Mouse (Mus musculus): ENCODE data around the gene Mthfsd. TPM values are rescaled to one million over a fixed set of nuclear protein-coding genes. Genes with fewer than 3 reads are reported as not detected.

The Mthfsd gene
- total RNA-seq, 2 experiments from 2014 or later: 13.5 to 17.3 TPM

- no peak for DNase-seq
- intact Hi-C loops (cut with DNase I): loop anchor here (5.0 kb wide), 1 partner anchor 93 kb away; no protein-coding TSS in a partner anchor
Measured at GRCm38 (mm10) chr8:121124547-121125239, 16.5 kb upstream of the Mthfsd start.

GRCm38 (mm10) chr8:121123113-121123512 lies 14.9 kb upstream of the Mthfsd start:
- no peak for DNase-seq
- intact Hi-C loops (cut with DNase I): no loop called here

DNA sequence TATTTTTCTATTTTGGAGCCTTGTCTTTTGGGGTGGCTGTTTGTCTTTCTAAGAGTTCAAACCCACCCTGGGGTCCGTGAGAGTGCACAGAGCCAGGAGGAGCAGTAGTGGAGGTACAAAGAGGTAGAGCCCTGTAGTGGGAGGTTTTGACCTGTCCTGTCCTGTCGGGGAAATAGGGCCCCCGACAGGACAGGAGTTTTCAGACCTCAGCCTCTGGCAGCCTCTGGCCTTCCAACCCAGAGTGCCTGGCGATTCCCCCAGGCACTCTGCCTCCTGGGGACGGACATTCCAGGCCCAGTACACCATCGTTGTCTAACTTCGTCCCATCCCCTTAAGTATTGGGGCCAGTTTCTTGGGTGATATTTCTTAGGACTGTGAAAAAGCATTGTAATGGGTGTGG lies 14.2 kb upstream of the Mthfsd start:
- intact Hi-C loops (cut with DNase I): no loop called here
- DNase-seq: no peak

DNA sequence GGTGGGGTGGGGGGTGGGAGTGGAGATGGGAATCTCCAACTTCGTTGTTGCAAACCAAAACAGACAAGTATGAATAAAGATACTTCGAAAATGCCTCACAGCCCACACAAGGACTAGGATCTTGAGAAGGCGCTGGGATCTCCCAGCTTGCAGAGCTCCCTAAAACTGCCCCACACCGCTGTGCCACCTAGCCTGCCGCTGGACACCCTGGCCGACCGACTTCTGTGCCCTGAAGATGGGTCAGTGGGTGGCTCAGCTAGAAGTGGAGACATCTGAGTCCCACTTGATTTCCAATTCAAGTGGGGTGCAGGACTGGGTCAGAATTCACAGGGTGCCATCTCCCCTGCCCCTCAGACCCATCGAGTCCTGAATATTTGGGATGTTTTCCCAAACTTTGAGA lies 13.5 kb upstream of the Mthfsd start:
- no peak for DNase-seq
- intact Hi-C loops (cut with DNase I): no loop called here

DNA sequence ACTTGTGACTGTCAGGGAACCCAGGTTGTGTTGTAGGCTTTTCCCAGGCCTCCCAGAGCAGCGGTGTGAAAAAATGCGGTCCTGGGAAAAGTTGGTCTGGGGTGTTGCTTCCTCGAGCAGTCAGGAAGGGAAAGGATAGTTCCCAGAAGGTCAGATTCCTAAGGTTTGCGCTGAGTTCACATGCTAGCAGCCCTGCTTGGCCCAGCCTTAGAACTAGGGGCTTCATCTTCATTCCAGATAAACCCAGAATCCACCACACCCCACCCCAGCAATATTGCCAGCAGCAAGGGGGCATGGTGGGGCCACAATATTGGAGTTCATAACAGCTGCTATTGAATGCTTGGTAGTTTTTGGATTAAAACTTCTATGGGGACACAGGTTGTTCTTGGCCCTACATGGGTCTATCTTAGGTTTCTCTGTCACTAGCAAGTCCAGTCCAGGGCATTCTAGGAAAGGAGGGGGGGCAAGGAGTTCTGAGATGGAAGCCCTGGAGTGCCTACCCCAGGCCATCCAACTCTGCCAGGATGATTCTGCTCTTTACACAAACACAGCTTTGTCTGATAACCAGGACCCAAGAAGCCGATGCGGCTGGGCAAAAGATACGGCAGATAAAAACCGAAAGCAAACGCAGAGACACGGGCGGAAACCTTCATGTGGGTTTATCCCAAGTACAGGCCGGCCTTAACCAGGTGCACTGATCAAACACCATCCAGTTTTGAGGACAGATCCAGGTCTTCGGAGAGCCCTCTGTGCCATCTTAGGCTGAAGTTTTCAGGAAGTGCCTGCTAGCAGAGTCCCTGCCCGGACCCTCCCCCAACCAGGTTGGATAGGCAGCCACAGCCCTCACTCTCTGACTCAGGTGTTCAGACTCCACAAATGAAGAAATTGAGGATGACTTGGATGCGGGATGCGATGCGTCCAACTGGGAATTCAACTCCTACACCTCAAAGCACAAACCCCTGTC lies 12.5 kb upstream of the Mthfsd start:
- DNase-seq: no peak
- intact Hi-C loops (cut with DNase I): no loop called here

DNA sequence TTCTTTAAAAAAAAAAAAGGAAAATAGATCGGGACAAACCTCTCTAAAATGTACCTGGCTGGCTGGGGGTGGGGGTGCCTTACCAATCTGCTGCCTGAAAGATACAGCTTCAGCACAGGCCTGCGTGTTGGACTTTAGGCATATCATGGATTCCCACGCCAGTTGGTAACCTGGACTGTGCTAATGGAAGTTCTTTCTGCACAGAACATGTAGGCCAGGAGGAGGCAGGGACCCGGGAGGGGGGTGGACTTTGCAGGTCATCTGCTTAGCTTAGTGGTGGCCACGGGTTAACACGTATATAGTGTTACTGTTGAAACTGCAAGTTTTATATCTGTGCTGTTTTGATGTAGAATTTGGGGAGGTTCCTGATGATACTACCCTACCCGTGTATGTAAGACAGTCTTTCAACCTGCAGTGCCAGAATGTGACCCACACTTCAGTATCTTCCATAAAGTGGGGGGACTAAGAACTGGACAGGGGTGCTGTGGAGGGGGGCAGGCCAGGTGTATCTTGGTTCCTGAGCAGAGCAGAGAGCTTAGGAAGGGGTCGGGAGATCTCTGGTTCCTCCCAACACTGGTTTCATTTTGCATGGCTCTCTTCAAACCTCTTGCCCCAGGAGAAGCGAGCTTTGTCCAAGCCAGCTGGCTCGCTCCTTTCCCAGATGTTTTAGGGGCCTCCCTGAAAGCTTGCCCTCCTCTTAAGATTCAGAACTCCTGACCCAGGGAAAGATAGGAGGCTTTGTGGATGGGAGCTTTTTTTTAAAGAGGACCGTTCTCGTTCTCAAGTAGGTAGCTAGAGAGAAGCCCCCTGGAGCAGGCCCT lies 11.7 kb upstream of the Mthfsd start:
- no peak for DNase-seq
- intact Hi-C loops (cut with DNase I): no loop called here

DNA sequence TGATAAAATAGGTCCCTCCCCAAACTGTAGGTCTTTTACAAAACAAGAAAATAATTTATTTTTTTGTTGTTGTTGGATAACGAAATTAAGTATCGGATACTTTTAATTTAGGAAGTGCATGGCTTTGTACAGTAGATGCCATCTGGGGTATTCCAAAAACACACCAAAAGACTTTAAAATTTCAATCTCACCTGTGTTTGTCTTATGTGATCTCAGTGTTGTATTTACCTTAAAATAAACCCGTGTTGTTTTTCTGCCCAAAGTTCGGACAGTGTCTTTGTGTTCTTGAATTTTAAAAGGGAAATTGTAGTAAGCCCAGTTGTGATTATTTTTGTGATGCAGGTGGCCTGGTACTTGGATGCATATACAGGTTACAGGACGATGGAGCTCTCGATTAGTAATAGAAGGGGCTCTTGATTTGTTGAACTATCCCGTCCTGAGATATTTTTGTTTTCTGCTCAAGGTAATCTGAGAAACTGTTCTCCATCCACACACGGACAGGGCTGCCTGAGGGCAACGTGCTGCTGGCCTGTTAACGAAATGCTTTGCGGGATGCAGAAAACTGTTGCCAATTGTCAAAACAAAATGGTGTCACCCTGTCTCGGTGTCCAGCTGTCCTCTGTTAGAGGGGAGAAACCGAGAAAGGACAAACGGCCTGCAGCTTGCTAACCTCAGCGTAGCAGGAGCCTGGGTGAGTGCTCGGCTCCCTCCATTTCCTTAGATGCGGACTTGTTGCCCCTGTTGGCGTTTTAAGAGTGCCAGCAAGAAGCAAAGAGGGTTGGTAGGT lies 10.6 kb upstream of the Mthfsd start:
- intact Hi-C loops (cut with DNase I): no loop called here

GRCm38 (mm10) chr8:121117906-121118305 lies 9.7 kb upstream of the Mthfsd start:
- DNase-seq: no peak
- intact Hi-C loops (cut with DNase I): no loop called here

More for the DNA sequence above, 10.6 kb upstream of the Mthfsd start:
- DNase-seq: no peak

- DNase-seq: peak; percentile 31 to 40
- intact Hi-C loops (cut with DNase I): no loop called here
Measured at GRCm38 (mm10) chr8:121117186-121117651, 9.0 kb upstream of the Mthfsd start.

- DNase-seq: peak; percentile 49 to 52
- intact Hi-C loops (cut with DNase I): no loop called here
Measured at GRCm38 (mm10) chr8:121116591-121117185, 8.5 kb upstream of the Mthfsd start.

DNA sequence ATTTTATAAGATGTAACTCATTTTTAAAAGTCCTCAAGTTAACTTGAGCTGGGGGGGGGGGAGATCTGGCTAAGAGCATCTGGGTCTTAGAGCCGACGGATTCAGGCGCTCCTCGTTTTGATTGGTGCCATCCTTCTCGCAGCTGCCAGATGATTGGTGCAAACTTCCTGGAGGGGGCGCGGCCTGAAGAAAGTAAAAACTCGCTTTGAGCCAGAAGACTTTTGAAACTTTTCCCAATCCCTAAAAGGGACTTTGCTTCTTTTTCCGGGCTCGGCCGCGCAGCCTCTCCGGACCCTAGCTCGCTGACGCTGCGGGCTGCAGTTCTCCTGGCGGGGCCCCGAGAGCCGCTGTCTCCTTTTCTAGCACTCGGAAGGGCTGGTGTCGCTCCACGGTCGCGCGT lies 7.8 kb upstream of the Mthfsd start, which contains the start of gene Foxc2:
Gene Foxc2, plus strand, starts transcription at position 224 of the 400 bp plus-strand sequence.
- intact Hi-C loops (cut with DNase I): no loop called here
- DNase-seq: peak; percentile 82

GRCm38 (mm10) chr8:121115136-121115535 lies 6.9 kb upstream of the Mthfsd start:
- no peak for DNase-seq
- intact Hi-C loops (cut with DNase I): no loop called here

- DNase-seq: peak; percentile 97 to 99
Measured at GRCm38 (mm10) chr8:121113261-121113660, 5.1 kb upstream of the Mthfsd start.

DNA sequence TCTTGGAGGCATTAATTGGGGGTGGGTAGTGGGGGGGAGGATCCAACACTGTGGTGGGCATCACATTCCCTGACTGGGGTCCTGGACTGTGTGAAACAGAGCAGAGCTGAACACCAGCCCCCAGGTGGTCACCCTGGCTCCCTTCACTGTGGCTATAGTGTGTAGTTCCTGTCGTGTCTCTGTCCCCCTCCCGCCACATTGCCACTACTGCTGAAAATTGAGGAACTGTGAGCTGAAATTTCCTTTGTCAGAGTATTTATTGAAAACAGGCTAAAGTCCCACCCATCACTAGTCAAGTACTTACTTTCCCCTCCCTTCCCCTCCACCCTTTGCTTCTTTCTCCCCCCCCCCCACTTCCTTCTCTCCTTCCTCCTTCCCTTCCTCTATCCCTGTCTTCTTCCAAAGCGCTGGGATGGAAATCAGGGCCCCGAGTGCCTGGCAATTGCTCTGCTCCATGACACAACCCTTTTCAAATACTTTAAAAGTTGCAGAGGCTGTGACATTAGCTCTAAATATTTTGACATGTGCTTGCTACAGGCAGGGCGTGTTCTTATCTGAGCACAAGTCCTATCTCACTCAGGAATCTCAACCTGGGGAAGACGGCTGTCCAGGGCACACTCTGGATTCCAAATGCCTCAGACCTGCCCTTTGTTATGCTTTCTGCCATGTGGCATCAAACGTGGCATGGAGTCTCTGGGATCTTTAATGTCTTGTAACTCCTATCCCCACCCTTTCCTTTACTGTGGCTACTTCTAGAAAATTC lies 3.1 kb upstream of the Mthfsd start:
- no peak for DNase-seq
- intact Hi-C loops (cut with DNase I): loop anchor here (5.0 kb wide), 1 partner anchor 201 kb away; no protein-coding TSS in a partner anchor

More at GRCm38 (mm10) chr8:121113261-121113660, 5.1 kb upstream of the Mthfsd start:
- intact Hi-C loops (cut with DNase I): loop anchor here (1.0 to 5.0 kb wide), 4 partner anchors 116 to 400 kb away; no protein-coding TSS in a partner anchor

- intact Hi-C loops (cut with DNase I): loop anchor here (10.0 kb wide), 1 partner anchor 576 kb away; no protein-coding TSS in a partner anchor
- DNase-seq: no peak
Measured at GRCm38 (mm10) chr8:121108657-121109056, 465 bp upstream of the Mthfsd start.

GRCm38 (mm10) chr8:121104049-121104818 lies 4.0 kb downstream of the Mthfsd start:
- peak; percentile 76 to 90 for DNase-seq
- intact Hi-C loops (cut with DNase I): loop anchor here (10.0 kb wide), 1 partner anchor 581 kb away; no protein-coding TSS in a partner anchor

DNA sequence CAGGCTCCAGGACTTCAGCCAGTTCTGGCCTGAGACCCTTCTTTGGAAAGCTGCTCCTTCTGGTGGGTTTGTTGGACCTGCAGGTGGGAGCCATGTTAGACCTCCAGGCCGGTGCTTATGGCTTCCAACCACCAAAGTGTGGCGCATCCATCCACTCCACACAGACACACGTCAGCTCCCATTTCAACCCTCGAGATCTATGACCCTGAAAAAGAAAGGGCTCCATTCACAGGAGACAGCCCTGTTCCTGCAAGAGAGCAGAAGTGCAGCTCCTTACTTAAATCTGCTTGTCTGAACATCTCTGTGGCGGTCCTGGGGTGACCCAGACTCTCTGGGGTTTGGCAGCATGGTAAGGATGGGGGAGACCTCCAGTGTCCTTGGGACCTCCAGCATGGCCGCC lies 14.7 kb downstream of the Mthfsd start:
- DNase-seq: no peak
- intact Hi-C loops (cut with DNase I): loop anchor here (2.0 to 5.0 kb wide), 3 partner anchors 123 to 411 kb away; no protein-coding TSS in a partner anchor

All from heart, postnatal 14 days (tissue).